Mouse (Mus musculus) forebrain, embryonic 13.5 days (tissue): Measurements from ENCODE around the gene Homez. TPM values are rescaled to one million over a fixed set of nuclear protein-coding genes. Genes with fewer than 3 reads are reported as not detected.

ENCODE experiments used
- ATAC-seq: fragments of 200-750 bp; cut with Nextera tagmentation; 2 replicates; pipeline ENCODE4 v1.8.0; 2017
- H3K27ac ChIP-seq: fragments of 300-500 bp; sonication (generic); 2 replicates; pipeline ENCODE4 v1.5.1; 2015; ENCODE audit warnings: inconsistent platforms, mild to moderate bottlenecking, moderate library complexity
- H3K27me3 ChIP-seq: fragments of 300-500 bp; sonication (generic); 2 replicates; pipeline ENCODE4 v1.6.1; 2015; ENCODE audit warnings: mild to moderate bottlenecking, inconsistent platforms
- H3K36me3 ChIP-seq: fragments of 300-500 bp; sonication (generic); 2 replicates; pipeline ENCODE4 v1.6.1; 2015; ENCODE audit warnings: mild to moderate bottlenecking, inconsistent platforms; ENCODE audit not compliant: poor library complexity, severe bottlenecking
- H3K4me1 ChIP-seq: fragments of 300-500 bp; sonication (generic); 2 replicates; pipeline ENCODE4 v1.6.1; 2015; ENCODE audit warnings: inconsistent platforms
- H3K4me2 ChIP-seq: fragments of 300-500 bp; sonication (generic); 2 replicates; pipeline ENCODE4 v1.6.1; 2015; ENCODE audit warnings: inconsistent platforms, mild to moderate bottlenecking, moderate library complexity
- H3K4me3 ChIP-seq: fragments of 300-500 bp; sonication (generic); 2 replicates; pipeline ENCODE4 v1.5.1; 2015; ENCODE audit warnings: mild to moderate bottlenecking, inconsistent platforms
- H3K9ac ChIP-seq: fragments of 300-500 bp; sonication (generic); 2 replicates; pipeline ENCODE4 v1.6.1; 2015; ENCODE audit warnings: mild to moderate bottlenecking, inconsistent platforms
- H3K9me3 ChIP-seq: fragments of 300-500 bp; sonication (generic); replicated peaks from 2 replicates; pipeline ENCODE4 v1.6.1; 2016; ENCODE audit warnings: inconsistent platforms
- WGBS: fragments of 180-500 bp; shearing (Covaris S2); methylation state at CpG from one replicate; pipeline ENCODE4 v1.1.7; 2015; 5-methylcytosine and 5-hydroxymethylcytosine counted together
- polyA plus RNA-seq: library from polyadenylated mRNA; unstranded; fragments of >200 nt; fragmentation: Nextera tagmentation; extraction: Ambion mirVana; gene quantifications from 2 replicates; pipeline ENCODE4 v1.2.1, GENCODE M21; 2015

Gene Homez
- polyA plus RNA-seq, result 11.9 and 12.8 TPM in 2 replicates

DNA sequence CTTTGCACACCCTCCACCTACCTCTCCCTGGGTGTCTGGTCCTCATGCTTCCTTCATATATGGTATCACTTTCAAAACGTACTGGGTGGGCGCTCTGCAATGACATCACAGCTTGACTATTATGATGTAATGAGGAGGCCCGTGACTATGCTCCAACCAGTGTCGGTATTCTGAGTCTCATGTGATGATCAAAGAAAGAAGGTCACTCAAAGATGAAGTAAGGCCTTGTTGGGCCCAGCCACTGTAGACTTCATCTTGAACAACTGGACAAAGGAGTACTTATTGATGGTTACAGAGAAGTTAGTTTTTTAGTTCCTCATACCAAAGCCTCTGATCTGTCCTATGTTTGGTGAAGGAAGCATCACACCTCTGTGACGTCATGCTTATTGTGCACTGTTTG, at the start of gene Homez:
Gene Homez, minus strand, starts transcription at position 101 of the 400 bp plus-strand sequence.
- H3K27ac ChIP-seq, result no peak within 1 kb of the TSS
- no peaks in the 10 kb centered on the region for H3K36me3 ChIP-seq
- no peak within 1 kb of the TSS for H3K4me2 ChIP-seq
- no peaks in the 10 kb centered on the region for H3K9me3 ChIP-seq
- WGBS, result 81% methylated on average over 5 of the region's 5 CpGs
- no peak within 1 kb of the TSS for H3K4me3 ChIP-seq
- H3K9ac ChIP-seq, result no peak within 1 kb of the TSS
- ATAC-seq, result no peak
- H3K4me1 ChIP-seq, result peaks cover 7% of the 10 kb centered on the region
- no peaks in the 10 kb centered on the region for H3K27me3 ChIP-seq

DNA sequence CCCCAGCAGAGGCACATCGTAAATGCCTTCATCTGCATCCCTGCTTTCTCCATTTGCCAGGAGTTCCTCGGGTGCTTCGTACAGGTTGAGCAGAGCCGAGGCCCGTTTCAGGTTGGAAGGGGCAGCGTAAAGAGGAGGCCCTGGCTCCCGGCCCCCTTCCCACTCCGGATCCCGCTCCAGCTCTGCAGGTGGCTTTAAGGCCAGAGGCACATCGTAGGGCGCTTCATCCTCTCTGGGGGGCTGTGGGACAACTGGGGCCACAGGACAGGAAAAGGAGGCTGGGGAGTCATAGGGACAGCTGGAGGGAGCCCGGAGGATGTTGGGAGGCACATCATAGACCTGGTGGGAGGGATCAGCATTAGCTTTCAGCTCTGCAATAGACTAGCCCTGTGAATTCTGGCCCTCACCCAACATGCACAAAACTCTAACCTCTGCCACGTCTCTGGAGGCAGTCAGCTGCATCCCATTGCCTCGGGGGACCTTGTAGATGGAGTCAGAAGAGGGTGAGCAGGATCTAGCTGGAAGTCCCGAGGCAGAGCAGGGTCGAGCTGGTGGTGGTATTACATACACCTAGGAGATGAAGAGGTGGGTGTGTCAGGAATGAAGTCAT, 49.4 kb upstream of the Homez start:
- Histone ChIP-seq H3K27me3 (no peaks in the 10 kb centered on the region), H3K9ac (no peak overlapping the region), H3K36me3 (peaks cover 70% of the 10 kb centered on the region), H3K4me3 (no peak overlapping the region), H3K9me3 (peaks cover 17% of the 10 kb centered on the region), H3K27ac (no peak overlapping the region), H3K4me1 (peaks cover 17% of the 10 kb centered on the region), H3K4me2 (no peak overlapping the region)
- WGBS, result 95% methylated on average over 16 of the region's 16 CpGs
- ATAC-seq, result no peak

DNA sequence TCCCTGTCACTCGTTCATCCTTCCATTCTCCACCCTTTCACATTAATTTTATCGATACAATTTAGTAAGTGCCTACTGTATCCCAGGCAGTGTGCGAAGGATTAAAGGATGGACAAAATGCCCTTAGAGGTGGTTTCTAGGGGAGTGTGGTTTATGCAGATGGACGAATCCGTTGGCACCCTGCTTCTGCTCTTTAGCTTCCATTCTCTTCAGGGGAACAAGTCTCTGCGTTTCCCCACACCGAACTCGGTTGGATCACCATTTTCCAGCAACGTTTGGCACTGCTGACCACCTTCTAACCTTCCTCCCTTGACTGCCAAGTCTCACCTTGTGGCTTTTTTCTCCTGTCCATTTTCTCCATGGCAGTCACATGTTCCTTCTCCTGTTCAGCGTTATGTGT, 42.6 kb upstream of the Homez start:
- WGBS, result 16% methylated on average over 10 of the region's 10 CpGs
- H3K4me2 ChIP-seq, result peak overlapping the region; percentile 99
- ATAC-seq, result no peak; the same call in 1 of the 2 replicates

DNA sequence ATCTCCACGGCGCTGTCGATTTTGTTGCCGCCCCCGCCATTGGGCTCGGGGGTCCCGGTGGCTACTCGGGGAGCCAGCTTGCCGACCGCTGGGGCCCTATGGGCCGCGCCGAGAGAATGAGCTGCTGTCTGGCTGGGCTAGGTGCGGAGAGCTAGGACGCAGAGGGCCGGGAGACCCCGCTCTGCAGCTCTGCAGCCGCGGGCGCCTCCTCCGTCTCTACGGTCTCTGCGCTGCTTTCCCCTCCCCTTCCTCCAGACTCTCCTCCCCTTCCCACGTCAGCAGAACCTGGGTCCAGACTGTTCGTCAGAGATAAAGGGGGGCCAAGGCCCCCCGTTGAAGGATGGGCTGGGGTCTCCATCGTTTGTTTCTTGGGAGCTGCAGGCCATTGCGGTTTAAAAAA, 42.1 kb upstream of the Homez start, which contains the start of gene Slc22a17:
Gene Slc22a17, minus strand, starts transcription at position 247 of the 400 bp plus-strand sequence.
- Histone ChIP-seq H3K9me3 (no peaks in the 10 kb centered on the region), H3K36me3 (peaks cover 57% of the 10 kb centered on the region), H3K4me2 (peak within 1 kb of the TSS; percentile 99), H3K4me3 (peak within 1 kb of the TSS; percentile 92), H3K4me1 (peaks cover 18% of the 10 kb centered on the region), H3K27me3 (no peaks in the 10 kb centered on the region), H3K9ac (peak within 1 kb of the TSS; percentile 99), H3K27ac (peak within 1 kb of the TSS; percentile 84)
- 0% methylated on average over 28 of the region's 28 CpGs for WGBS
- peak; percentile 98 for ATAC-seq

More for the DNA sequence above, 42.6 kb upstream of the Homez start:
- no peaks in the 10 kb centered on the region for H3K9me3 ChIP-seq
- H3K36me3 ChIP-seq, result peaks cover 54% of the 10 kb centered on the region
- H3K27me3 ChIP-seq, result no peaks in the 10 kb centered on the region
- peaks cover 18% of the 10 kb centered on the region for H3K4me1 ChIP-seq
- H3K27ac ChIP-seq, result peak overlapping the region; percentile 84
- H3K9ac ChIP-seq, result peak overlapping the region; percentile 99
- peak overlapping the region; percentile 92 for H3K4me3 ChIP-seq

DNA sequence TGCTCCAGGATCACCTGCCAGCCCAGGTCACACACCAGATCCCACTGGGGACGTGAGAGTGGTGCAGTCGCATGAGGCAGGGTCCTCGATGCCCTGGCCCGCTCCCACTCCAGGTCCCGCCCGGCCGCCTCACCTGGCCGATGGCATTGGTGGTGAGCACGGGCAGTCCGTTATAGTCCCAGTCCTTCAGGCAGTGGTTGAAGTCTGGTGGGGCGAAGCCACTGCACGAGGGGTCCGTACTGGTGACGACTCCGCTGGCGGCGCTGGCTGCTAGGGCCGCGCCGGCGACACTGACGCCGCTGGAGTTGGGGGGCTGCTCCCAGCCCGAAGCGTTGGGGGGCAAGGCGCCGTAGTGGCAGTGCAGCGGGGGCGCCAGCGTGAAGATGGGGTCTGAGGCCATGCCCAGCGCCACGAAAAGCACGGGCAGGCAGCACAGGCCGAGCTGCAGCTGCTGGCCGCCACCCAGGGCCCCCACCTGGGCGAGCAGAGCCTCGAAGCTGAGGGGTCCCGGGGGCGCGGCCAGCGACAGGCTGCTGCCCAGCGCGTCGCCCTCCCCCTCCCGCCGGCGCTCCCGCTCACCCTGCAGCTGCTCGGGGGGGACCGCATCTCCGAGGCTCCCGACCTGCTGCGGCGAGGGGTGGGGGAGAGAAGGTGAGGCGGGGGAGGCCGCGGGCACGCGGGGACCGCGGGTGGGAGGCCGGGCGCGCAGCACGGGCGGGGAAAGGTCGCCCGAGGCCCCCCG, 41.5 kb upstream of the Homez start:
- Histone ChIP-seq H3K4me2 (peak overlapping the region; percentile 99), H3K9ac (peak overlapping the region; percentile 99), H3K4me3 (peak overlapping the region; percentile 92), H3K27me3 (no peaks in the 10 kb centered on the region), H3K36me3 (peaks cover 57% of the 10 kb centered on the region), H3K9me3 (no peaks in the 10 kb centered on the region), H3K4me1 (peaks cover 18% of the 10 kb centered on the region), H3K27ac (peak overlapping the region; percentile 84)
- 4% methylated on average over 54 of the region's 69 CpGs for WGBS
- ATAC-seq, result peak; percentile 64

DNA sequence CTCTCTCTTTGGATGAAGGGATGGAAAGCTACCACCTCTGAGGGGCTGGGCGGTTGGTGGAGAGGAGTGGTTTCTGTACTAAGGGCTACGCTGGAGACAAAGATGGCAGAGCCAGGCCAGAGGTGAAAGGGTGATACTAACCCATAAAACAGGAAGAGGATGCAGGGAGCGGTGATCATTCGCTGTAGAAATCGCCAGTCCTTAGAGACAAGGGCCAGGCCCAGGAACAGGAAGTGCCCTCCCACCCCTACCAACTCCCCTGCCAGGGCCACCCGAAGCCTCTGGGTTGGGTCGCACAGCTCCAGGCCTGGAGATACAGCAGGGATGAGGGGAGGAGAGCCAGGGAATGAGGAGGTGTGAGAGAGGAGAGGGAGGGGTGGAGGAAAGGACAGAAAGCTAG, 37.9 kb upstream of the Homez start:
- Histone ChIP-seq H3K36me3 (peaks cover 72% of the 10 kb centered on the region), H3K4me2 (no peak overlapping the region), H3K27me3 (no peaks in the 10 kb centered on the region), H3K9me3 (no peaks in the 10 kb centered on the region), H3K9ac (0 out of 2 replicates have a peak overlapping the region, but pooled peaks have one; percentile 1), H3K4me3 (no peak overlapping the region), H3K27ac (no peak overlapping the region), H3K4me1 (peaks cover 18% of the 10 kb centered on the region)
- ATAC-seq, result no peak
- 92% methylated on average over 7 of the region's 7 CpGs for WGBS

DNA sequence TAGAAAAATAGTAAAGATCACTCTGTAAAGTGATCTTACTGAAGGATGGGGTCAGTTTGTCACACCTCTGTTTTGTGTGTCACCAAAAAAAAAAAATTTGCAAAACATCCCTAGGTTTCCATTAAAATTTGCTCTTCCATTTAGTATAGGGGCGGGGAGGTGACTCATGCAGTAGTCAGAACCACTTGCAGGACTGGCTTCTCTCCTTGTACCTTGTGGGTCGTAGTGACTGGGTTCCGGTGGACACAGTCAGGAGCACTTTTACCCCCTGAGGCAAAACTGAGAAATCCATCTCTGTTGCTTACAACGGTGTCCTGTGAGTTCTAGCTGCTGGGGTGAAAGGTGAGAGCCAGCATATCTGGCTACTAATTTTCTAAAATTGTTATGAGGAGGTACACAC, 32.9 kb upstream of the Homez start:
- Histone ChIP-seq H3K27me3 (no peaks in the 10 kb centered on the region), H3K4me3 (no peak overlapping the region), H3K4me1 (no peaks in the 10 kb centered on the region), H3K27ac (no peak overlapping the region), H3K9ac (no peak overlapping the region), H3K4me2 (no peak overlapping the region), H3K36me3 (peaks cover 57% of the 10 kb centered on the region), H3K9me3 (no peaks in the 10 kb centered on the region)
- ATAC-seq, result no peak
- 91% methylated on average over 4 of the region's 4 CpGs for WGBS

DNA sequence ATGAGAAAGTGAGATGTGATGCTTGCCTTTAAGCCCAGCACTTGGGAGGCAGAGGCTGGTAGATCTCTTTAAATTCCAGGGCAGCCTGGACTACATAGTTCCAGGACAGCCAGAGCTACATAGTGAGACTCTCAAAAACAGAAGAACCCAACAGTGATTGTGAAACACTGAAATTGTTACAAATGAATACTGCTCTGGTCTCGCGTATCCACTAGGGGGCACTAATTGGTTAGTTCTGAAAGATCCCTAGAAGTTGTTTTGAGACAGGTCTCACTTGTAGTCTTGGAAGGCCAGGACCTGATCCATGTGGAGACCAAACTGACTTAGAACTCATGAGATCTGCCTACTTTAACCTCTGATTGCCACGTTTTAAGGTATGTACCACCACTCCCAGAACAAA, 29.6 kb upstream of the Homez start:
- no peak overlapping the region for H3K9ac ChIP-seq
- peaks cover 56% of the 10 kb centered on the region for H3K36me3 ChIP-seq
- H3K27ac ChIP-seq, result no peak overlapping the region
- no peaks in the 10 kb centered on the region for H3K9me3 ChIP-seq
- no peak overlapping the region for H3K4me2 ChIP-seq
- H3K4me1 ChIP-seq, result peaks cover 13% of the 10 kb centered on the region
- peak; percentile 66 for ATAC-seq
- 0% methylated on average over 3 of the region's 3 CpGs for WGBS
- no peaks in the 10 kb centered on the region for H3K27me3 ChIP-seq
- no peak overlapping the region for H3K4me3 ChIP-seq

DNA sequence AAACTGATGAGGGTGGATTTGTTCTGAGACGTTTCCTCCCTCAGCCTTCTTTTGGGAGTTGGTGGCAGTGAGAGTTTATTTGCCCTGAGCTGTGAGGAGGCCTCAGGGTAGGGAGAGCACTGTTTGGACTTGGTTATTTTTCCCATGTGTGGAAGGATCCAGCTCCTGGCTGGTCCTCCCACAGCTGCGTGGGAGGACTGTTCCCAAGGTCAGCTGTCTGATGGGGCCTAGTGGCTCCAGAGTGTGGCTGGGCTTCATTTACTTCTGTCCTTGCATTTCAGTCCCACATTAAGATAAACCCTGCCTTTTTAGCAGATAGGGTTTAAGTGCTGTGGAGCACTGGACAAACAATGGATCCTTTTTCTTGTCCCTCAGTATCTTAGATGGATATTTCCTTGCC, 26.7 kb upstream of the Homez start:
- peaks cover 39% of the 10 kb centered on the region for H3K36me3 ChIP-seq
- H3K9ac ChIP-seq, result no peak overlapping the region
- no peak overlapping the region for H3K27ac ChIP-seq
- no peaks in the 10 kb centered on the region for H3K9me3 ChIP-seq
- peaks cover 19% of the 10 kb centered on the region for H3K4me1 ChIP-seq
- 71% methylated on average over 2 of the region's 2 CpGs for WGBS
- H3K4me2 ChIP-seq, result no peak overlapping the region
- no peak for ATAC-seq
- H3K27me3 ChIP-seq, result no peaks in the 10 kb centered on the region
- no peak overlapping the region for H3K4me3 ChIP-seq

DNA sequence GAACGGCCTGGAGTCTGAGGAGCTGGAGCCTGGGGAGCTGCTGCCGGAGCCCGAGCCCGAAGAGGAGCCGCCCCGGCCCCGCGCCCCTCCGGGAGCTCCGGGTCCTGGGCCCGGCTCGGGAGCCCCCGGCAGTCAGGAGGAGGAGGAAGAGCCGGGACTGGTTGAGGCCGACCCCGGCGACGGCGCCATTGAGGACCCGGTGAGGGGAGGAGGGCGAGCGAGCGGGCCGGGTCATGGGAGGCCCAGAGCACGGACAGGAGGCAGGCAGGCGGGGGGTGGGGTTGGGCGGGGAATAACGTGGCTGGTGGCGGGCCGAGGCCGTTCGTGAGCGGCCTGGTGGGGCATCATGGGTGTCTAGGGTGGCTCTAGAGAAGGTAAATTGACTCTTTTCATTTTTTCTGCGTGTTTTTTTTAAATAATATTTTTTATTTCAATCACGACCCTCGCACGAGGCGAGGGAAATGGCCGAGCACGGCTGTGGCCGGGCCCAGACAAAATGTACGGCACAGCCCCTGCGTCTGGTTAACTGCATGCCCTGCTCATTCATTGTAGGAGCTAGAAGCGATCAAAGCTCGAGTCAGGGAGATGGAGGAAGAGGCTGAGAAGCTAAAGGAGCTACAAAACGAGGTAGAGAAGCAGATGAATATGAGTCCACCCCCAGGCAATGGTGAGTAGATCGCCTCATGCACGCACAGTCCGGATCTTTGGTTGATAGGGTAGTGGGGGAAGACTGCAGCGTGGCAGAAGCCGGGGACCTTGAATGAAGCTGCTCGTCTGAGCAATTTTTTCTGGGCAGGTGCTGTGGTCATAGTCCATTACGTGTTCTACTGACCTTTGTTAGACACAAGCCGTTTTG, 23.8 kb upstream of the Homez start:
- WGBS, result under 1% methylated on average over 49 of the region's 54 CpGs
- Histone ChIP-seq H3K36me3 (peaks cover 39% of the 10 kb centered on the region), H3K27ac (peak overlapping the region; percentile 94), H3K9ac (peak overlapping the region; percentile 98), H3K27me3 (no peaks in the 10 kb centered on the region), H3K4me1 (peaks cover 19% of the 10 kb centered on the region), H3K9me3 (no peaks in the 10 kb centered on the region), H3K4me2 (peak overlapping the region; percentile 76), H3K4me3 (peak overlapping the region; percentile 93)
- peak; percentile 44 for ATAC-seq

DNA sequence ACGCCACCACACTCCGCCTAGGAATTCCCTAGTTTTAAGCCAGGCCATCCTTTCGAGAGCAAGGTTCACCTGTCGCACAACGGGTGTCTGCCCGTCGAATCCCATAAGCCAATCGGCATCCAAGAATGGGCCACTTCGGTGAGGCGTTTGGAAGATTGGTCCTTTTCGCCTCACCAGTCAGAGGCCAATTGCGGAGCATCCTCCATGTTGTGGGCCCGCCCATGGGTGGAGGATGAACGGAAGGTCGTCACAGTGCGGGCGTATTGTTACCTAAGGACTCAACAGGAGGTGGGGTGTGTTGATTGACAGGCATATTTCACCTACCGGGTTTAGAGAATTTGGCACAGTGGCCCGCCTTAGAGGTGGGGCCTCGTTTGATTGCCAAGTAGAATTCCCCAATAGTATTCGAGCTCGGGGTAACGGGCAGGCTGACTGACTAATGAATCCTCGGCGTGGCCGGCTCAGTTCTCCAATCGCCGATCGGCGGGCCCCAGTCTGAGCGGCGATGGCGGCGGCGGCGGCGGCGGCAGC, 23.0 kb upstream of the Homez start:
- peak; percentile 98 for ATAC-seq
- H3K4me2 ChIP-seq, result peak overlapping the region; percentile 76
- peaks cover 19% of the 10 kb centered on the region for H3K4me1 ChIP-seq
- WGBS, result under 1% methylated on average over 38 of the region's 38 CpGs
- H3K27me3 ChIP-seq, result no peaks in the 10 kb centered on the region
- peak overlapping the region; percentile 93 for H3K4me3 ChIP-seq
- peak overlapping the region; percentile 98 for H3K9ac ChIP-seq
- H3K27ac ChIP-seq, result peak overlapping the region; percentile 94
- peaks cover 31% of the 10 kb centered on the region for H3K36me3 ChIP-seq
- H3K9me3 ChIP-seq, result no peaks in the 10 kb centered on the region
